Mouse (Mus musculus): ENCODE results near the gene 4930519P11Rik.

DNA sequence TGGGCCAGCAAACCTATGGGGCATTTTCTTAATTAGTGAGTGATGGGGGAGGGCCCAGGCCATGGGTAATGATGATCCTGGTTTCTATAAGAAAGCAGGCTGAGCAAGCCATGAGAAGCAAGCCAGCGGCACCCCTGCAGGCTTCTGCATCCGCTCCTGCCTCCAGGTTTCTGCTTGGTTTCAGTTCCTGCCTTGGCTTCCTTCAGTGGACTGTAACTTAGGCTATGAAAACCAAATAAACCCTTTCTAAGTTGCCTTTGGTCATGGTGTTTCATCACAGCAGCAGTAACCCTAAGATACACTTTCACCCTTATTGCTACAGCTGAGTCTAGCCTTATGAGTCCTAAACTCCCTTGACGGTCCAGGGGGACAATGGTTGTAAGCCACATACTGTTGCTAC, 15.8 kb downstream of the 4930519P11Rik start:
- TF ChIP-seq CTCF (IDR thresholded peaks at IDR 0.05; ENCODE audit: control insufficient read depth, insufficient read depth, low read length) (no peak), POLR2A (IDR thresholded peaks at IDR 0.05; ENCODE audit: borderline replicate concordance, control insufficient read depth, low read depth, low read length) (no peak)
